Mouse (Mus musculus) heart, postnatal 0 days (tissue): ENCODE measurements around the gene Josd2.

Experiments used
- CTCF ChIP-seq: IDR thresholded peaks from 2 replicates; pipeline ENCODE4 v1.5.1; 2016; ENCODE audit warnings: antibody characterized with exemption, control low read depth, low read depth
- EP300 ChIP-seq: IDR thresholded peaks from 2 replicates; pipeline ENCODE4 v1.6.1; 2016; ENCODE audit warnings: antibody characterized with exemption, low read depth

GRCm38 (mm10) chr7:44453256-44453655 lies 14.5 kb upstream of the Josd2 start:
- no peak for TF ChIP-seq CTCF
- no peak for TF ChIP-seq EP300
